Mouse (Mus musculus) bone marrow macrophage, adult 2 months (primary cell): Measurements from ENCODE around the gene Cox10. TPM values are rescaled to one million over a fixed set of nuclear protein-coding genes. Genes with fewer than 3 reads are reported as not detected.

Source experiments
- H3K27ac ChIP-seq: 2 replicates; pipeline ENCODE4 v1.5.1; 2012; ENCODE audit warnings: low read depth, low read length; ENCODE audit not compliant: insufficient read depth
- H3K4me1 ChIP-seq: 2 replicates; pipeline ENCODE4 v1.6.1; 2012; ENCODE audit warnings: low read length; ENCODE audit not compliant: control insufficient read depth, insufficient read depth
- H3K4me3 ChIP-seq: 2 replicates; pipeline ENCODE4 v1.5.1; 2012; ENCODE audit warnings: mild to moderate bottlenecking, low read length, moderate library complexity; ENCODE audit not compliant: insufficient read depth
- CTCF ChIP-seq: IDR thresholded peaks from 2 replicates; pipeline ENCODE4 v1.5.1; 2012; ENCODE audit warnings: low read depth, mild to moderate bottlenecking, low read length, moderate library complexity
- POLR2A ChIP-seq: IDR thresholded peaks from 2 replicates; pipeline ENCODE4 v1.6.1; 2012; ENCODE audit warnings: mild to moderate bottlenecking, low read depth, low read length, borderline replicate concordance
- polyA plus RNA-seq: library from polyadenylated mRNA; stranded (reverse); fragments of >200 nt; gene quantifications from 2 replicates; pipeline ENCODE4 v1.2.4, GENCODE M21; 2012; ENCODE audit not compliant: missing spikeins, insufficient read depth, insufficient read length

The Cox10 gene
- polyA plus RNA-seq, 1 experiment: 6.0 TPM

DNA sequence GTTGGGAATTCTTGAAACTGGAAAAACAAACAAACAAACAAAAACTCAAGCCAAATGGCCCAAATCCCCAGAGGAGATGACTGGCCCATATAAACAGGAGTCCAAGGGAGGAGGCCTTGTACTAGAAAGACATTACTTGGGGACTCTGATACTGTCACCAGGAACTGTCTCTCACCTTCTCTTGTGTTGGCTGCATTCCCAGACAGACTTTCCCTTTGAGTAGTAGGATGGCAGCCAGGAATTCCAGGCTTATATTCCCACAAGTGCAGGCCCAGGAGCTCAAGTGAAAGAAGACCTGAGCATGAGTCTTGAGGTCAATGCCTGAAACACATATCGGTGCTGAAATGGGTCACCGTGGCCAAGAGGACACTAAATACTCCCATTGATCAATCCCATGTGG is 132.2 kb downstream of the Cox10 start:
- no peak overlapping the region for H3K4me3 ChIP-seq
- H3K27ac ChIP-seq: no peak overlapping the region
- no peaks in the 10 kb centered on the region for H3K4me1 ChIP-seq
- TF ChIP-seq CTCF: no peak
- no peak for TF ChIP-seq POLR2A

DNA sequence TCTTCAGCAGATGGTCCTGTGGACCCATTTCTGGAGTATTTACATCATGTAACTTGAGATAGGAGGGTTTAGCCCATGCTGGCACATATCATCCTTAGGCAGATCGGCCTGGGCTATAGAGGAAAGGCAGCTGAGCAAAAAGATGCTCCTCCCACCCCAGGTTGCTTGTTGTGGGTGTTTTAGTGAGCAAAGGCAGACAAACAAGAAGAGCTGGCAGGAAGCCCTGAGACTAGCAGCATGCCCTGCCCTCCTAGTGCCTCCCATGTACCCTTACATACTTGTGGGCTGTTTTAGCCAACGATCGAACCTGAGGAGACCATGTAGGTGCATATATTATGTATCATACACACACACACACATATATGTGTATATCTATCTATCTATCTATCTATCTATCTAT is 135.3 kb downstream of the Cox10 start:
- TF ChIP-seq CTCF (no peak), POLR2A (no peak)
- H3K27ac ChIP-seq: no peak overlapping the region
- H3K4me3 ChIP-seq: no peak overlapping the region
- H3K4me1 ChIP-seq: no peaks in the 10 kb centered on the region

DNA sequence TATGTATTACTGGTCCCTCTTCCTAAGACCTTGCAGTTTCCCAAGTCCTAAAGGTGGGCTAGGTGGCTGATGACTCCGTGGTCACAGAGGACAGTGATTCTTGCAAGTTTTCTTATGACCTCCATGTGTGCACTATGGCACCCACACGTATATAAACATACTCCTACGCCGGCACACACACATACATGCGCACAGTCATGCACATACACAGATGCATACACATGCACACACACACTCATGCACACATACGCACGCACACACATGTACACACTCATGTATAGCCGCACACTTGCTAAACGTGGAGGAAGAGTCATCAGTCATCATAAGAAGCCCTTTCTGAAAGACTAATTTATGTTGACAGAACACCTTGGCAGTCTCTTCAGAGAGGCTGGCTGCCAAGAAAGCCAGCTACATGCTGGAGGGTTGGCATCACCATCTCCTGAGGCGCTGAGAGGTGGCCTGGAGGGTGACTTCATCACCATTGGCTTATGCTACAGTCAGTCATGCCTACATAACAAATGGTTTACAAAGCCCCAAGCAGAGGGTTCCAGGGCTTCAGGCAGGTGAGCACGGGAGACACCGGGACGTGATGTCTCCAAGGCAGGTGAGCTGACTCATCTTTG is 135.9 kb downstream of the Cox10 start:
- Histone ChIP-seq H3K27ac (no peak overlapping the region), H3K4me3 (no peak overlapping the region), H3K4me1 (no peaks in the 10 kb centered on the region)
- no peak for TF ChIP-seq POLR2A
- no peak for TF ChIP-seq CTCF

DNA sequence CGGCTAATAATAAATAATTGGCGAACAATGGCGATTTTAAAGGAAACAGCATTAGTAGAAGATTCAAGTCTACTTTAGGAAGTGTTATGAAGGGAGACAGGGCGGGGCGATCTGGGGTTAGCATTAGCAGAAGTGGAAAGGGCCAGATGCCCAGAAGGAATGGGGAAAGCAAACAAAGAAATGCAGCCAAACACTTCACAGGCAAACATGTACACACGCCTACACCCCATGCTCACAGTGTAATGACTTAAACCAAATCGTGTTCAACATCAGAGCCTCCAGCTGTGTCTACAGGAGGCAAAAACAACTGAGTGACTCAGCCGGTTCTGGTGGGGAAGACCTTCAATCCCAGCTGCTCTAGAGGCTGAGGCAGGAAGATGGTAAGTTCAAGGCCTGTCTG is 137.1 kb downstream of the Cox10 start:
- TF ChIP-seq CTCF (no peak), POLR2A (no peak)
- H3K4me1 ChIP-seq: no peaks in the 10 kb centered on the region
- H3K4me3 ChIP-seq: no peak overlapping the region
- H3K27ac ChIP-seq: no peak overlapping the region

DNA sequence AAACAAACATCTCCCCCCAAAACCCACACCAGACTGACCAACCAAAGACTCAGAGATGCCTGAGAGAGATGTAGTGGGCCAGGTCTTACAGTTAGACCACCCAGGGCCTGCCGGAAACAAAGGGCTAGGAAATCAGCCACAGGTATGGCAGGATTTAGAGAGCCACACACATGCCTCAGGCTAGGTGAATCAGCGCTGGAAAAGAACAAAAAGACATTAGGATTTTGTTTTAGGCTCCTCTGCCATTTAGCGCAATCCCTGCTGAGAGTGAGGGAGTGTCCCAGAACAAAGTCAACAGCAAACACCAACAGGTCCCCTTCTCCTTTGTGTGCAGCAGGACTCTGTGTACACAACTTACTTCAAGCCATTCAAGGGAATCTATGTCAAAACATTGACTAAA is 142.6 kb downstream of the Cox10 start:
- TF ChIP-seq POLR2A (no peak), CTCF (no peak)
- H3K4me1 ChIP-seq: no peaks in the 10 kb centered on the region
- no peak overlapping the region for H3K4me3 ChIP-seq
- H3K27ac ChIP-seq: no peak overlapping the region

DNA sequence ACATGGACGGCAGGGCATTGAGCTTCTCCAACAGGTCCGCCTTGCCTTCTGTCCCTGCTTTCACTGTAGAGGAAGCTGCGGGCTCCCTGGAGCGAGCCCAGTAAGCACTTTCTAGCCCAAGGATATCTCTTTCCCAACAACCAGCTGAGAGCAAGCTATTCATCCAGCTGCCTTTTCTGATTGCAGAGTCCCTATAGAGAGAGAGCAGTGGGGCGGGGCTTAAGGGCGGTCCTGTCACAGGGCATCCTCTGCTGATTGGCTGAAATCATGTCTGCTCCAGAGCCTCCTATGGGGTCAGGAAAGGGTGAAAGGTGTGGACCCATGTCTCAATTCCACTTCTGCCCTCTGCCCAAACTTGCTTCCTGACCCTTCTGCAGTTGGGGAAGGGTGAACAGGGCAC is 152.4 kb downstream of the Cox10 start:
- TF ChIP-seq CTCF (no peak), POLR2A (no peak)
- Histone ChIP-seq H3K4me3 (no peak overlapping the region), H3K4me1 (peaks cover 6% of the 10 kb centered on the region), H3K27ac (no peak overlapping the region)

DNA sequence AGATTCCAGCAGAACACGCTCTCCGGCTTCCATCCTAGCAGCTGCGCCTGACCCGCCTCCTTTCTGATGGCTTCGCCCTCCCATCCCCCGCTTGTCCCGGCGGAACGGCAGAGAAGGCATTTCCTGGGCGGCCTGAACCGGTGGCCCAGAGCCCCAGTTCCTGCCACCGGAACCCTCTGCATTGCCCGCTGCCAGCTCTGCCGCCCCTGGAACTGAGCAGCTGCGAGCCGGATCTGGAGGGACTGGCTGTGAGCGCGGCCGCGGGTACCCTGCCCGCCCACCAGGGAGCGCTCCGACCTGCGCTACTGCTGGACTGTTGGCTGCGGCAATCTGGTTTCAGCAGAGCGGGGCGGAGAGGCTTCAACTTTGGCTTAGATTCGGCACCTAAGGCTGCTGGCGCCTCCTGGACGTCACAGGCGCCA is 154.1 kb downstream of the Cox10 start:
- peaks cover 6% of the 10 kb centered on the region for H3K4me1 ChIP-seq

DNA sequence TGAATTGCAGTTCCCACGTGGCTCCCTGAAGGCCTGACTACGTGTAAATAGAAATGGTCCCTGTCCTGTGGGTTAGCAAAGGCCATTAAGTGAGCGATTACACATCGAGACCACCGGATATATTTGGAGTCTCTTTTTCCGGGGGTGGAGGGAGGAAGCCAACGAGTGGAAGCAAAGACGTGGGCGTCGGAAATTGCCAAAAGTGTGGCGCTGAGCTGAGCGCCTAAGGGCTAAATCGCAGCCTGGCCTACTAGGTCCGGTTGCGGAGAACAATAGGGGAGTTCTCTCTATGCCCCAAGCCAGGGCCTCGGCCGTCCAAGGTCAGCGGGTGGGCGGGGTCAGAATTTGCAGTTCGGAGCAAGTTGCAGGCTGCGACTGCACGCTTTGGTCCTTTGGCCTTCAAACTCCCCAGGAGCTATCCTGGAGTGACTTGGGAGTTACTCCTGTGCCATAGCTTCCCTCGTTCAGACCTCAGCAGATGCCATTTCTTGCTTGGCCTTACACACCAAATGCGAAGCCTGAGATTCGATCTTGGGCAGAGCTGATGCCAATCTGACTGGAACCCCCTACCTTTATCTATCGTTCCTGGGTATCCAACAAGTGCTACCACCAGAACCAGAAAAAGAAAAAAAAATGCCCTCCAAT is 154.9 kb downstream of the Cox10 start:
- TF ChIP-seq CTCF (no peak), POLR2A (no peak)
- Histone ChIP-seq H3K4me3 (peak overlapping the region; percentile 59; the same call in 1 of the 2 replicates), H3K27ac (no peak overlapping the region), H3K4me1 (peaks cover 6% of the 10 kb centered on the region)

More for the DNA sequence above, 154.1 kb downstream of the Cox10 start:
- peak overlapping the region; percentile 34 for H3K4me3 ChIP-seq
- no peak overlapping the region for H3K27ac ChIP-seq
- TF ChIP-seq POLR2A: no peak
- peak; percentile 68 for TF ChIP-seq CTCF

DNA sequence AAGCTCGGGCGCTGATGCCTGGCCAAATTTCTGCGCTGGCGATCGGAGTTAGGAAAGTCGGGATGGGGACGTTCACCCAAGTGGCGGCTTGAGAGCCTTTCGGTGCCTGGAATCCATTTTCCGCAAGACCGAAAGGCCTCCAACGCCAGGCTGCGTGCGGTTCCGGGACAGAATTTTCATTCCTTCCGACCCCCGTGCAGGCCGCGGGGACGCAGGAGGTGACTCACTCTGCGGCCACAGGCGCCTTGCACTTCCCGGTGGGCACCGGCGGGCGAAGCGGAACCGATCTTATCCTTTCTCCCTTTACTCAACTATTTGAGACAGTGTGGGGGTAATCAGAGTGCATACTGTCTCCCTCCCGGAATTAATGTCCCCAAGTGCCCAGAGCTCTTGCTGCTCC is 155.9 kb downstream of the Cox10 start:
- Histone ChIP-seq H3K4me3 (peak overlapping the region; percentile 59), H3K27ac (no peak overlapping the region), H3K4me1 (peaks cover 6% of the 10 kb centered on the region)
- TF ChIP-seq CTCF (no peak), POLR2A (no peak)

DNA sequence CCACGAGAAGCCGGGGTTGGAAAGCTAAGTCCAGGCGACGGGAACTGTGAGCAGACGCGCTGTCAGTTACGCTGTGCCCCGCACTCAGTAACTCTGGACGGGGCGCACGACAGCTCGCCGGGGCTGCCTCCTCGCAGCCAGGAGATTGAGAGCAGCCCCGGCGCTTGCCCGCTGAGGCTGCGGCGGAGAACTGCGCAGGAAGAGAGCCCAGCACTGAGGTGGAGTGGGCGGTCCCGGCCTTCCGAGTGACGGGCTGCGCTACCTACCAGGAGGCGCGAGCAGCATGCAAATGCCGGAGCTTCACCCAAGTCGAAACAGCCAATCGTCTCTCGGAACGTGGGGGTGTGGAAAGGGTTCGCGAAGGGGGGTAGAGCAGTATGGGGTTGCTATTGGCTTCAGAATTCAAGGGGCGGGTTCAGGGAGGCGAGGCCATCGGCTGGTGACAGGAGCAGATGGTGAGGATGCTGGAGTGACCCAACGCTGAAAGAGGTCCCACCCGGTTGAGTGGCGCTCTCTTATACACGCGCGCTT is 157.1 kb downstream of the Cox10 start, which contains the start of gene Hs3st3b1:
Gene Hs3st3b1 (minus strand): TSS at position 200 of the 531 bp plus-strand sequence.
- H3K27ac ChIP-seq: no peak within 1 kb of the TSS
- H3K4me1 ChIP-seq: peaks cover 6% of the 10 kb centered on the region
- TF ChIP-seq POLR2A (no peak), CTCF (no peak)
- peak within 1 kb of the TSS; percentile 59 for H3K4me3 ChIP-seq
